In genomic region chr8:125996031-125996839, GRCm38 (mm10) we compare ENCODE assay signal across 8 mouse cellular contexts. TPM values are rescaled to one million over a fixed set of nuclear protein-coding genes. Genes with fewer than 3 reads are reported as not detected.
DNase-seq lines count a peak whose midpoint lies in the region; ATAC-seq lines count a peak whose summit lies in the region.

No protein-coding gene starts in this region.

- ATAC-seq in hindbrain, embryonic 12.5 days (ENCODE audit: low FRiP score), result peak; percentile 32; the same call in 1 of the 2 replicates
- peak; percentile 1; the same call in 1 of the 2 replicates for ATAC-seq in limb, embryonic 13.5 days (ENCODE audit: low FRiP score, low read depth)
- peak; percentile 52; the same call in 1 of the 2 replicates for ATAC-seq in stomach, embryonic 16.5 days (ENCODE audit: insufficient read depth, low FRiP score)

- 12% methylated on average over 14 of the region's 14 CpGs for WGBS in hindbrain, embryonic 12.5 days
- 16% methylated on average over 14 of the region's 14 CpGs for WGBS in limb, embryonic 13.5 days
- WGBS in stomach, embryonic 16.5 days, result 21% methylated on average over 14 of the region's 14 CpGs

- peak overlapping the region; percentile 94 for H3K4me2 ChIP-seq in hindbrain, embryonic 12.5 days (replicated peaks)
- peak overlapping the region; percentile 89 for H3K4me2 ChIP-seq in limb, embryonic 13.5 days (replicated peaks)
- H3K4me2 ChIP-seq in stomach, embryonic 16.5 days (ENCODE audit: low read depth, low read length), result peak overlapping the region; percentile 72

- peaks cover 15% of the 10 kb centered on the region for H3K4me1 ChIP-seq in hindbrain, embryonic 12.5 days
- H3K4me1 ChIP-seq in limb, embryonic 13.5 days, result peaks cover 53% of the 10 kb centered on the region
- peaks cover 6% of the 10 kb centered on the region; the same call in 1 of the 2 replicates for H3K4me1 ChIP-seq in stomach, embryonic 16.5 days (ENCODE audit: control insufficient read depth, insufficient read depth, low read length)

- no peaks in the 10 kb centered on the region for H3K9me3 ChIP-seq in hindbrain, embryonic 12.5 days (replicated peaks)
- H3K9me3 ChIP-seq in limb, embryonic 13.5 days, result no peaks in the 10 kb centered on the region
- H3K9me3 ChIP-seq in stomach, embryonic 16.5 days (replicated peaks; ENCODE audit: control insufficient read depth, low read length), result no peaks in the 10 kb centered on the region

- no peaks in the 10 kb centered on the region for H3K36me3 ChIP-seq in hindbrain, embryonic 12.5 days
- H3K36me3 ChIP-seq in limb, embryonic 13.5 days, result no peaks in the 10 kb centered on the region
- H3K36me3 ChIP-seq in stomach, embryonic 16.5 days (ENCODE audit: control insufficient read depth, insufficient read depth, low read length), result no peaks in the 10 kb centered on the region

- H3K27ac ChIP-seq in hindbrain, embryonic 12.5 days, result no peak overlapping the region
- H3K27ac ChIP-seq in limb, embryonic 13.5 days, result no peak overlapping the region
- peak overlapping the region; percentile 93 for H3K27ac ChIP-seq in stomach, embryonic 16.5 days (ENCODE audit: low read length)

- H3K27me3 ChIP-seq in hindbrain, embryonic 12.5 days, result peaks cover 51% of the 10 kb centered on the region
- peaks cover 48% of the 10 kb centered on the region for H3K27me3 ChIP-seq in limb, embryonic 13.5 days
- peaks cover 8% of the 10 kb centered on the region; the same call in 1 of the 2 replicates for H3K27me3 ChIP-seq in stomach, embryonic 16.5 days (ENCODE audit: control insufficient read depth, insufficient read depth, low read length)

- peak; percentile 51 for DNase-seq in left cerebral cortex, postnatal 4 days
- no peak for DNase-seq in left cerebral cortex, adult 8-10 months (ENCODE audit: low spot score in 2 of 2)
- DNase-seq in cerebellum, postnatal 10 days, result peak; percentile 81 to 82
- no peak for DNase-seq in thymus, postnatal 14 days
- DNase-seq in left cerebral cortex, adult 18-20 months (ENCODE audit: low spot score in 2 of 2), result no peak

- peak overlapping the region; percentile 57 for H3K4me3 ChIP-seq in hindbrain, embryonic 12.5 days
- peak overlapping the region; percentile 68 for H3K4me3 ChIP-seq in limb, embryonic 13.5 days
- peak overlapping the region; percentile 67 for H3K4me3 ChIP-seq in stomach, embryonic 16.5 days (replicated peaks; ENCODE audit: low read length)

- peak overlapping the region; percentile 75 for H3K9ac ChIP-seq in hindbrain, embryonic 12.5 days
- peak overlapping the region; percentile 79 for H3K9ac ChIP-seq in limb, embryonic 13.5 days
- H3K9ac ChIP-seq in stomach, embryonic 16.5 days (ENCODE audit: low read length), result peak overlapping the region; percentile 70

- intact Hi-C loops in left cerebral cortex, postnatal 4 days (cut with DNase I), result no loop called here

RNA-seq across cellular contexts. Expression of gene Kcnk1, which starts 1.3 kb away (rescaled TPM):
- 10 to 100 TPM; 25.1 to 26.1 TPM for total RNA-seq in left cerebral cortex, postnatal 4 days (2021)
- 10 to 100 TPM; 66.7 to 79.5 (median 75.2) TPM for total RNA-seq in left cerebral cortex, adult 8-10 months (2022)
- 12.7 and 14.2 TPM in 2 replicates for polyA plus RNA-seq in hindbrain, embryonic 12.5 days (2016; fragmentation: Nextera tagmentation; extraction: Ambion mirVana)
- polyA plus RNA-seq in limb, embryonic 13.5 days (2015; fragmentation: Nextera tagmentation; extraction: Ambion mirVana), result 23.5 and 26.6 TPM in 2 replicates
- 63.8 and 76.0 TPM in 2 replicates for polyA plus RNA-seq in stomach, embryonic 16.5 days (2015; fragmentation: Nextera tagmentation; extraction: Ambion mirVana)
- 10 to 100 TPM; 86.5 to 87.8 TPM for total RNA-seq in left cerebral cortex, adult 18-20 months (2021)

Comparison
In these comparisons a context has a peak if more than half of its experiments do, and no peak if none do; other contexts are left out.
1. DNase-seq: peak in left cerebral cortex, postnatal 4 days (single experiment) and cerebellum, postnatal 10 days (2 of 2); none in left cerebral cortex, adult 8-10 months (0 of 2), thymus, postnatal 14 days (single experiment) and left cerebral cortex, adult 18-20 months (0 of 2).
2. ATAC-seq: peak in every context shown above with its lines; median percentile 52 in stomach, embryonic 16.5 days; 32 in hindbrain, embryonic 12.5 days; 1 in limb, embryonic 13.5 days.
3. Peak in every context shown above with its lines, with median percentiles within 50 percentile points of each other: H3K4me2 ChIP-seq, H3K4me3 ChIP-seq and H3K9ac ChIP-seq.